Mouse (Mus musculus): ENCODE data around the gene Urm1.

Urm1 gene

GRCm38 (mm10) chr2:29869646-29870451 lies 50.0 kb downstream of the Urm1 start:
- ChIA-PET POLR2A (interaction anchor here in 3 of 4 experiments (0.6 to 4.4 kb wide), 36 partner anchors 9 to 313 kb away, joined by 3 to 45 read pairs (median 5); partner anchors contain the start of genes Odf2 (in 3 of the 3), Gle1 (in 1 of the 3), Pkn3 (in 1 of the 3) and Slc27a4 (in 1 of the 3)), CTCF (interaction anchor here in 3 of 4 experiments (0.5 to 3.9 kb wide), 26 partner anchors 10 to 1216 kb away, joined by 3 to 21 read pairs (median 5); no protein-coding TSS in a partner anchor)

GRCm38 (mm10) chr2:29872581-29873295 lies 52.9 kb downstream of the Urm1 start:
- CTCF ChIA-PET, result no interaction called here

GRCm38 (mm10) chr2:29873801-29874200 lies 53.9 kb downstream of the Urm1 start:
- POLR2A ChIA-PET, result no interaction called here
- CTCF ChIA-PET, result no interaction called here

More at GRCm38 (mm10) chr2:29872581-29873295, 52.9 kb downstream of the Urm1 start:
- POLR2A ChIA-PET, result interaction anchor here in 2 of 4 experiments (0.5 to 1.7 kb wide), 3 partner anchors 19 to 1209 kb away, joined by 3 to 4 read pairs (median 3); no protein-coding TSS in a partner anchor

GRCm38 (mm10) chr2:29878061-29878460 lies 58.2 kb downstream of the Urm1 start:
- ChIA-PET POLR2A (interaction anchor here in 1 of 4 experiments (1.8 to 4.4 kb wide), 4 partner anchors 8 to 92 kb away, joined by 4 to 46 read pairs (median 25); partner anchors contain the start of genes Cercam and Odf2), CTCF (no interaction called here)

- ChIA-PET CTCF (interaction anchor here (0.6 to 2.8 kb wide), 7 partner anchors 9 to 393 kb away, joined by 3 to 20 read pairs (median 5); partner anchors contain the start of gene Cercam (in 2 of the 4)), POLR2A (interaction anchor here (0.6 to 4.4 kb wide), 15 partner anchors 8 to 131 kb away, joined by 3 to 46 read pairs (median 4); partner anchors contain the start of genes Cercam (in 2 of the 4) and Odf2 (in 1 of the 4))
Measured at GRCm38 (mm10) chr2:29879191-29879590, 59.3 kb downstream of the Urm1 start.

- ChIA-PET POLR2A (interaction anchor here (0.6 to 4.4 kb wide), 28 partner anchors 9 to 576 kb away, joined by 3 to 46 read pairs (median 4); partner anchors contain the start of genes Cercam (in 3 of the 4), Odf2 (in 3 of the 4) and Sptan1 (in 2 of the 4)), CTCF (interaction anchor here in 3 of 4 experiments (0.6 to 2.8 kb wide), 13 partner anchors 9 to 1205 kb away, joined by 3 to 20 read pairs (median 4); partner anchors contain the start of genes Cercam (in 2 of the 3) and Odf2 (in 1 of the 3))
Measured at GRCm38 (mm10) chr2:29879964-29880830, 60.3 kb downstream of the Urm1 start.

- ChIA-PET CTCF (interaction anchor here (0.6 to 2.4 kb wide), 18 partner anchors 15 to 1081 kb away, joined by 3 to 10 read pairs (median 3); partner anchors contain the start of genes Cercam (in 1 of the 4) and Tor1a (in 1 of the 4)), POLR2A (interaction anchor here in 2 of 4 experiments (0.6 to 1.7 kb wide), 14 partner anchors 9 to 246 kb away, joined by 3 to 6 read pairs (median 3); partner anchors contain the start of genes Cercam (in 1 of the 2), Coq4 (in 1 of the 2), Slc27a4 (in 1 of the 2) and Tbc1d13 (in 1 of the 2))
Measured at GRCm38 (mm10) chr2:29886659-29887292, 66.9 kb downstream of the Urm1 start.

GRCm38 (mm10) chr2:29889066-29889944 lies 69.4 kb downstream of the Urm1 start, which contains the start of gene Odf2:
Gene Odf2 (plus strand): TSS chr2:29889221.
- POLR2A ChIA-PET, result interaction anchor here (0.5 to 4.9 kb wide), 98 partner anchors 8 to 696 kb away, joined by 3 to 53 read pairs (median 4); partner anchors contain the start of genes Cercam (in 3 of the 4), Wdr34 (in 3 of the 4), Gle1 (in 2 of the 4) and Sptan1 (in 2 of the 4)

GRCm38 (mm10) chr2:29889991-29890833 lies 70.3 kb downstream of the Urm1 start:
- ChIA-PET POLR2A (interaction anchor here (0.5 to 4.9 kb wide), 108 partner anchors 8 to 697 kb away, joined by 3 to 53 read pairs (median 4); partner anchors contain the start of genes Cercam (in 3 of the 4), Wdr34 (in 3 of the 4), Sptan1 (in 2 of the 4) and Tbc1d13 (in 2 of the 4)), CTCF (interaction anchor here (0.5 to 1.7 kb wide), 35 partner anchors 9 to 474 kb away, joined by 3 to 11 read pairs (median 4); partner anchors contain the start of genes Cercam (in 3 of the 4), Gle1 (in 1 of the 4), Miga2 (in 1 of the 4) and Slc27a4 (in 1 of the 4))

More at GRCm38 (mm10) chr2:29889066-29889944, 69.4 kb downstream of the Urm1 start, which contains the start of gene Odf2:
- CTCF ChIA-PET, result interaction anchor here (0.6 to 1.7 kb wide), 28 partner anchors 8 to 204 kb away, joined by 3 to 11 read pairs (median 4); partner anchors contain the start of genes Cercam (in 3 of the 4), Coq4 (in 1 of the 4), Gle1 (in 1 of the 4) and Urm1 (in 1 of the 4)

GRCm38 (mm10) chr2:29891773-29892172 lies 71.9 kb downstream of the Urm1 start:
- CTCF ChIA-PET, result interaction anchor here in 1 of 4 experiments (0.9 kb wide), 1 partner anchor 10 kb away, joined by 3 read pairs; no protein-coding TSS in a partner anchor
- POLR2A ChIA-PET, result interaction anchor here (0.5 to 4.9 kb wide), 21 partner anchors 9 to 157 kb away, joined by 3 to 53 read pairs (median 4); partner anchors contain the start of gene Wdr34 (in 1 of the 4)

Data from embryonic stem cell, embryonic (primary cell).